ENCODE assay signal across 14 mouse cellular contexts in the genomic region with DNA sequence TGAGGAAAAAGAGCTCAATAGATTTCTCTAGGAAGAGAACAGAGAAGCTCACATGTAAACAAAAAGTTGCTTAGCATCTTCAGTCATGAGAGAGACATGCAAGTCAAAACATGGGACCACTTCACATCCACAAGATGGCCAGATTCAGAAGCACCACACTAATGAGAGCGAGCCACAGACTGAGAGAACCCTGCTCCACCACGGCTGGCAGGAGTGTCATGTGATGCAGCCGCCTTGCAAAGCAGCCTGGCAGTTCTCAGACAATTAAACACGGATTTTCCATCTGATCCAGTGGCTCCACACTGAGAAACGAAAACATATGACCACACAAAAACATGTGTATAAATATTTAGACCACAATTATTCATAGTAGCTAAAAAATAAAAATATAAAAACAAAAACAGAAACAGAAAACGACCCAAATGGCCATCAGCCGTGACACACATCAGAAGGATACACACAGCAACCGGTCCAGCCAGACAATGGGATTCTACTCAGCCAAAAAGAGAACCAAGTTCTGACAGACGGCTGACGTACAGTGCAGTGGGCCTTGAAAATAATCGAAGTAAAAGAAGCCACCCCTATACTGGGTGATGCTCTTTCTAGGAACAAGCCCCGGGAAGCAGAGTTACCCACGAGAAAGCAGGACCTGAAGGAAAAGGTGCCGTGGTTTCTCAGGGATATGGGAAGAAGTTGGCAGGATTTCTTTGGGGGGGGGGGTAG. TPM values are rescaled to one million over a fixed set of nuclear protein-coding genes. Genes with fewer than 3 reads are reported as not detected.
DNase-seq lines count a peak whose midpoint lies in the region; ATAC-seq lines count a peak whose summit lies in the region.
"Had no signal": no experiment of that assay in that cellular context is flagged by ENCODE, and none has a peak within 500 bp of the region (broad histone marks: within the 10 kb centered on the region; RNA-seq: fewer than 3 reads in every experiment).

No protein-coding gene starts in this region.

- no peak for DNase-seq in hindbrain, embryonic 11.5 days (ENCODE audit: low spot score)
- peak; percentile 55 for DNase-seq in brain, adult 2 months (ENCODE audit: low read depth, low spot score)
- DNase-seq in liver, embryonic 11.5 days (ENCODE audit: low spot score): no peak
- DNase-seq in heart, postnatal 36 days: no peak
- DNase-seq: adrenal gland, adult 2 months; cerebellum, adult 8-10 months; lung, postnatal 36 days had no signal

- peak; percentile 64; the same call in 1 of the 2 replicates for ATAC-seq in hindbrain, embryonic 12.5 days (ENCODE audit: low FRiP score)
- ATAC-seq in hindbrain, embryonic 11.5 days (ENCODE audit: low FRiP score): no peak
- ATAC-seq in forebrain, embryonic 15.5 days (replicated peaks): peak; percentile 83
- peak; percentile 78 for ATAC-seq in midbrain, embryonic 16.5 days
- ATAC-seq in liver, embryonic 11.5 days (replicated peaks; ENCODE audit: low FRiP score): no peak

- peaks cover 2% of the 10 kb centered on the region; the same call in 1 of the 2 replicates for H3K4me1 ChIP-seq in hindbrain, embryonic 12.5 days
- no peaks in the 10 kb centered on the region for H3K4me1 ChIP-seq in hindbrain, embryonic 11.5 days (replicated peaks; ENCODE audit: control insufficient read depth, insufficient read depth, low read length)
- H3K4me1 ChIP-seq in forebrain, embryonic 15.5 days: peaks cover 25% of the 10 kb centered on the region
- peaks cover 6% of the 10 kb centered on the region for H3K4me1 ChIP-seq in midbrain, embryonic 16.5 days (ENCODE audit: control insufficient read depth, insufficient read depth, low read length)
- H3K4me1 ChIP-seq in liver, embryonic 11.5 days (replicated peaks; ENCODE audit: control insufficient read depth, insufficient read depth, low read length): no peaks in the 10 kb centered on the region
- H3K4me1 ChIP-seq: limb, embryonic 12.5 days; liver, embryonic 15.5 days had no signal

- H3K36me3 ChIP-seq in hindbrain, embryonic 12.5 days: peaks cover 54% of the 10 kb centered on the region
- peaks cover 8% of the 10 kb centered on the region for H3K36me3 ChIP-seq in hindbrain, embryonic 11.5 days (ENCODE audit: control insufficient read depth, insufficient read depth, low read length)
- H3K36me3 ChIP-seq in forebrain, embryonic 15.5 days: peaks cover 30% of the 10 kb centered on the region
- H3K36me3 ChIP-seq in midbrain, embryonic 16.5 days (ENCODE audit: control insufficient read depth, insufficient read depth, low read length): peaks cover 13% of the 10 kb centered on the region
- peaks cover 28% of the 10 kb centered on the region for H3K36me3 ChIP-seq in liver, embryonic 11.5 days (ENCODE audit: control insufficient read depth, insufficient read depth, low read length)

- no peaks in the 10 kb centered on the region for H3K9me3 ChIP-seq in hindbrain, embryonic 12.5 days (replicated peaks)
- no peaks in the 10 kb centered on the region for H3K9me3 ChIP-seq in hindbrain, embryonic 11.5 days (ENCODE audit: control insufficient read depth, low read length)
- H3K9me3 ChIP-seq in forebrain, embryonic 15.5 days: no peaks in the 10 kb centered on the region
- H3K9me3 ChIP-seq in midbrain, embryonic 16.5 days (replicated peaks; ENCODE audit: control insufficient read depth, low read length, poor library complexity, severe bottlenecking): no peaks in the 10 kb centered on the region
- no peaks in the 10 kb centered on the region for H3K9me3 ChIP-seq in liver, embryonic 11.5 days (ENCODE audit: control insufficient read depth, low read length)
- H3K9me3 ChIP-seq: G1E; heart, embryonic 15.5 days; limb, embryonic 12.5 days; liver, embryonic 15.5 days had no signal

- intact Hi-C loops in heart, postnatal 36 days (cut with DNase I): no loop called here

- H3K4me3 ChIP-seq in hindbrain, embryonic 12.5 days: no peak overlapping the region
- H3K4me3 ChIP-seq in hindbrain, embryonic 11.5 days (ENCODE audit: low read depth, low read length): no peak overlapping the region
- no peak overlapping the region for H3K4me3 ChIP-seq in forebrain, embryonic 15.5 days
- H3K4me3 ChIP-seq in midbrain, embryonic 16.5 days (ENCODE audit: low read depth, low read length): no peak overlapping the region
- H3K4me3 ChIP-seq in liver, embryonic 11.5 days (ENCODE audit: low read depth, low read length): no peak overlapping the region
- H3K4me3 ChIP-seq: heart, embryonic 15.5 days; limb, embryonic 12.5 days; liver, embryonic 15.5 days had no signal

- H3K9ac ChIP-seq in hindbrain, embryonic 12.5 days: no peak overlapping the region
- no peak overlapping the region for H3K9ac ChIP-seq in hindbrain, embryonic 11.5 days (ENCODE audit: low read depth, low read length)
- no peak overlapping the region for H3K9ac ChIP-seq in forebrain, embryonic 15.5 days (replicated peaks)
- no peak overlapping the region for H3K9ac ChIP-seq in midbrain, embryonic 16.5 days (ENCODE audit: low read depth, low read length)
- H3K9ac ChIP-seq in liver, embryonic 11.5 days (ENCODE audit: low read depth, low read length): no peak overlapping the region
- H3K9ac ChIP-seq: heart, embryonic 15.5 days; limb, embryonic 12.5 days; liver, embryonic 15.5 days had no signal

- 82% methylated on average over 14 of the region's 14 CpGs for WGBS in hindbrain, embryonic 12.5 days
- 91% methylated on average over 14 of the region's 14 CpGs for WGBS in hindbrain, embryonic 11.5 days
- WGBS in forebrain, embryonic 15.5 days: 56% methylated on average over 14 of the region's 14 CpGs
- 63% methylated on average over 14 of the region's 14 CpGs for WGBS in midbrain, embryonic 16.5 days
- WGBS in liver, embryonic 11.5 days: 82% methylated on average over 14 of the region's 14 CpGs

- 0 out of 2 replicates have a peak overlapping the region, but pooled peaks have one; percentile 41 for H3K27ac ChIP-seq in hindbrain, embryonic 12.5 days
- H3K27ac ChIP-seq in hindbrain, embryonic 11.5 days (ENCODE audit: low read depth, low read length): no peak overlapping the region
- H3K27ac ChIP-seq in forebrain, embryonic 15.5 days (replicated peaks): peak overlapping the region; percentile 76
- H3K27ac ChIP-seq in midbrain, embryonic 16.5 days (ENCODE audit: low read length): peak overlapping the region; percentile 61
- no peak overlapping the region for H3K27ac ChIP-seq in liver, embryonic 11.5 days (ENCODE audit: low read depth, low read length)
- H3K27ac ChIP-seq: heart, embryonic 15.5 days; limb, embryonic 12.5 days; liver, embryonic 15.5 days had no signal

- no peak overlapping the region for H3K4me2 ChIP-seq in hindbrain, embryonic 12.5 days (replicated peaks)
- no peak overlapping the region for H3K4me2 ChIP-seq in hindbrain, embryonic 11.5 days (replicated peaks; ENCODE audit: low read depth, low read length)
- H3K4me2 ChIP-seq in forebrain, embryonic 15.5 days (replicated peaks): no peak overlapping the region
- no peak overlapping the region for H3K4me2 ChIP-seq in midbrain, embryonic 16.5 days (ENCODE audit: low read length)
- H3K4me2 ChIP-seq in liver, embryonic 11.5 days: no peak overlapping the region
- H3K4me2 ChIP-seq: heart, embryonic 15.5 days; limb, embryonic 12.5 days; liver, embryonic 15.5 days had no signal

- no peaks in the 10 kb centered on the region for H3K27me3 ChIP-seq in hindbrain, embryonic 12.5 days
- no peaks in the 10 kb centered on the region for H3K27me3 ChIP-seq in hindbrain, embryonic 11.5 days (ENCODE audit: control insufficient read depth, insufficient read depth, low read length)
- H3K27me3 ChIP-seq in forebrain, embryonic 15.5 days: no peaks in the 10 kb centered on the region
- H3K27me3 ChIP-seq in midbrain, embryonic 16.5 days (ENCODE audit: control insufficient read depth, insufficient read depth, low read depth, low read length): no peaks in the 10 kb centered on the region
- H3K27me3 ChIP-seq in liver, embryonic 11.5 days (replicated peaks; ENCODE audit: control insufficient read depth, insufficient read depth, low read length): no peaks in the 10 kb centered on the region
- H3K27me3 ChIP-seq: heart, embryonic 15.5 days; limb, embryonic 12.5 days; liver, embryonic 15.5 days had no signal

RNA-seq across cellular contexts. Expression of gene Phf2, which starts 40.2 kb away (rescaled TPM):
- 10.7 and 11.3 TPM in 2 replicates for polyA plus RNA-seq in hindbrain, embryonic 12.5 days (2016; fragmentation: Nextera tagmentation; extraction: Ambion mirVana)
- polyA plus RNA-seq in hindbrain, embryonic 11.5 days (2014; fragmentation: Nextera tagmentation; extraction: Ambion mirVana): 10.0 and 13.2 TPM in 2 replicates
- polyA plus RNA-seq in forebrain, embryonic 15.5 days (2015; fragmentation: Nextera tagmentation; extraction: Ambion mirVana): 10.5 and 11.5 TPM in 2 replicates
- polyA plus RNA-seq in midbrain, embryonic 16.5 days (2015; fragmentation: Nextera tagmentation; extraction: Ambion mirVana): 8.2 and 9.3 TPM in 2 replicates
- polyA plus RNA-seq in liver, embryonic 11.5 days (2014; fragmentation: Nextera tagmentation; extraction: Ambion mirVana): 6.2 and 8.3 TPM in 2 replicates
- 10 to 100 TPM; 27.5 to 28.8 TPM for total RNA-seq in heart, postnatal 36 days (2021)

Comparison
In these comparisons a context has a peak if more than half of its experiments do, and no peak if none do; other contexts are left out.
1. ATAC-seq: peak in hindbrain, embryonic 12.5 days (single experiment), forebrain, embryonic 15.5 days (single experiment) and midbrain, embryonic 16.5 days (single experiment); none in hindbrain, embryonic 11.5 days (single experiment) and liver, embryonic 11.5 days (single experiment).
2. H3K27ac ChIP-seq: peak in hindbrain, embryonic 12.5 days (single experiment), forebrain, embryonic 15.5 days (single experiment) and midbrain, embryonic 16.5 days (single experiment); none in hindbrain, embryonic 11.5 days (single experiment) and liver, embryonic 11.5 days (single experiment).